Mouse (Mus musculus) urinary bladder, adult 18-20 months (tissue): ENCODE data around the gene Taar9.
"Not testable (repeated sequence)": the region's sequence is repeated elsewhere in the genome, so short reads cannot be mapped to it uniquely, and the experiment has no call there.

Experiments used
- DNase-seq, 2 experiments: peaks; one replicate each; pipeline ENCODE4 v3.0.0; 2022; ENCODE audit warnings: low spot score in 2 of 2, mixed read lengths in 2 of 2

Gene Taar9

DNA sequence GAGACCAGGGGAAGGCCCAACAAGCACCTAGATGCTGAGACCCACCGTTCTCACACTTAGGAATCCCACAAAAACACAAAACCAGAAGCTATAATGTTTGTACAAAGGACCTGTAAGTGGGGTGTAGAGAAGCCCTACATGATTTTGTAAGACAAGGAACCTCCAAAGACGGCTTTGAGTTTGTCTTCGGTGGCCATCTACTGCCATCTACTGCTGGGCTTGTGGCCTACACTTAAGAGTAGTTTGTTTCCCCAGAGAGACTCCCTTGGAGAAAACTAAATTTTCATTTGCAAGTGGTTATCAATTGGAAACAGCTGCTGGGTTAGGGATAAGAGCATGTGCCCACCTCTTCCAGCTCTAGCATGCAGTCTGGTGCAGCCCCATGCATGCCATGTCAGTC is 29.2 kb downstream of the Taar9 start:
- DNase-seq, result peak; percentile 24 to 31

DNA sequence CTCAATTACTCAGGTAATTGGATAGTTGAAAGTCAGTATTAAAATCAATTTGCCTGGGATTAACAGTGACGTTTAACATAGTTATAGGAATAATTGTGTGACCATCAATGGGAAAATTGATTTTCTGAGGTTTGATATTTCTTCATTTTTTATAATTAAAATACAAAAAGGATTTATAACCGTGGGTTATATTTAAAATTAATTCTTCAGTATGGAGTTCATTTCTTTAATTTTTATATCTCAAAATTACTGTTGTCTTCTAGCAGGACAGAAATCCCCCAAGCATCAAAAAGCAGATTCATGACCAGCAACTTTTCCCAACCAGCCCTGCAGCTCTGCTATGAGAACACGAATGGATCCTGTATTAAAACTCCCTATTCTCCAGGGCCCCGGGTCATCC is 33.1 kb downstream of the Taar9 start, which contains the start of gene Taar8a:
Gene Taar8a, plus strand, starts transcription at position 301 of the 400 bp plus-strand sequence.
- DNase-seq, result not testable (repeated sequence)

DNA sequence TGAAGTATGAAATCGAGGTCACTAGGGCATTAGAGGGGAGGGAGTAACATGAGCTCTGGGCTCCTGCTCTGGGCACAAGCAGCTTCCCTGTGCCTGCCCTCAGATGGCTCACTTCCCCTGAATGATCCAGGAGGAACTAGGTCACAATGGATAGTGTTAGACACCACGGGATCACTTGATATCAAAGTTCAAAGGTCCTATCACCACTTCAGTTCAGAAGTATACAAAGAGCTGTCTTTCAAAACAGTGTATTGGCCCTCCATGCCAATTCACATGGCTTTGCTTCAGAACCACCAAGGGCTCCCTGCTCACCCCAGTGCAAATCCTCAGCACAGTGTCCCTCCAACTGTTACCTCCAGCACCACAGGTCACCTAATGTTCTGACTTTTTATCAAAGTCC is 34.6 kb downstream of the Taar9 start:
- not testable (repeated sequence) for DNase-seq

DNA sequence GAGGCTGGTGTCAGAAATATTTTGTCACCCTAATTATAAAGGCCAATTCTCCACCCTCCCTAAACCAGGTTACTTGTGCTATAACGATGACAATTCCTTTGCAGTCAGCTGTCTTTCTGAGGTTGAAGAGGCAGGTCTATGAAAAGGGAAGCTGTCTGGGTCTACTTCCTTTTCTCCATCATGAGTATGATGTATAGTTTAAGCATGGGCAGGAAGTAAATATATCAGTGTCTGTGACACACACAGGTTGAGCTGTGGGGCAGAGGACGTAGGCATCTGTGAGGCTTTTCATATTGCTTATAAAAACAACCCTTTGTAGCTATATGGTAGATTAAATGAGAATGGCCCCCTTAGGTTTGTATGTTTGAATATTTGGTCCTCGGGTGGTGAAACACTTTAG is 50.3 kb downstream of the Taar9 start:
- DNase-seq, result no peak
